Mouse (Mus musculus) yolk sac, embryonic 10.5 days (tissue): ENCODE measurements at regions not wholly inside any gene's neighbourhood (a gene's known extent, or its start where the extent isn't known, plus 50 kb on each side); places are given as distances from the start of the nearest gene placed in this dataset.

Source experiments
- DNase-seq: peaks from one replicate; pipeline ENCODE4 v3.0.0-alpha.2; 2017; ENCODE audit warnings: low spot score

GRCm38 (mm10) chr8:6813816-6814215 is 1708.7 kb upstream of the Slc10a2 start:
- DNase-seq: no peak

DNA sequence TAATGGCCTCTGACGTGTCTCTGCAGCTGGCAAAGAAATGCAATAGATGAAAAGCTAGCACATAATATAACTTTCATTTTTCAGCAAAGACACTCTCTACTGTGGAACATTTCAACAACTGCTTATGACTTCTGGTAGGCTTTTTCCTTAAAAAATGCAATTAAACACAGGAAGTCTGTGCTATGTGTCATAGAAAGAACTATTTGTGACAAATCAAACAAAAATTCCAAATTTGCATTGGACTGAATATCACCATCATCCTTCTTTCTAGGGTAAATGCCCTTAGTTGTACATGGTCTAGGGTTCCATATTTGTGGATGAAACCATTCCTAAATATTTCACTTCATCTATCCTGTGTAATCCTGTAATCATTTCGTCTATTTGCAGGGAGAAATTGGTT is 1702.0 kb upstream of the Slc10a2 start:
- no peak for DNase-seq

GRCm38 (mm10) chr8:6803199-6803598 is 1698.0 kb upstream of the Slc10a2 start:
- no peak for DNase-seq

DNA sequence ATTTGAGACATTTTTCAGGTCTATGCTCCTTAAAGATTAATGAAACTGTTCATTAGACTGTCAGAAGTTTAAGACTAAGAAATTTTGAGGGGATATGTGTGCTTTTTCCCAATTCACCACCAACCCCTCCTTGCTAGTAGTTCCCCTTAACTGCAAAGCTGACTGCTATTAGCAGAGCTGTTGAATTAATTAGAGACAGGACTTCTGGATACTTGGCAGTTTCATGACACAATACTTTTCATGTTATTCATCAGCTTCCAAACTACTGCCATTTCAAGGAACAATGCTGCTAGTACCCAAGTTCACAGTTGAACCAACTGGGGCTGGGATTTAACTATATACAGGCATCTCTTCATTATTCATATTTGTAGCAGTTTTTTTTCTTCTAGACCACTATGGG is 1695.9 kb upstream of the Slc10a2 start:
- DNase-seq: no peak

DNA sequence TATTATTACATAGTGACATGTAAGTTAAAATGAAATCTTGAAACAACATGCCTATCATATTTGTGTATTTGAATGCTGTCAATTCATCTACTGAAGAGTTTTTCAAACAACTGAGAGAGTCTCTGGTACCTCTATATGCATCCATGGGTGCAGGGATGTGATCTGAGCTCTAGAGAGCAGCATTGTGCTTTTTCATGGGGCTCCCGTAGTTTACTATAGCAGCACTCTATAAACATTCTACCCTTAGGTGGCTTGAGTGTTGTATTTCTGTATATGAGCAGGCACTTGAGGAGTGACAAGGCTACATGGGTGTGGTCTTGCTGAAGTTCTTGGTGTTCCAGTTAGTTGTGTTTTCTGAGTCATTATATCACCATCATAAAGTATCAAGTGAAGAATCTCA is 1683.9 kb upstream of the Slc10a2 start:
- DNase-seq: no peak

DNA sequence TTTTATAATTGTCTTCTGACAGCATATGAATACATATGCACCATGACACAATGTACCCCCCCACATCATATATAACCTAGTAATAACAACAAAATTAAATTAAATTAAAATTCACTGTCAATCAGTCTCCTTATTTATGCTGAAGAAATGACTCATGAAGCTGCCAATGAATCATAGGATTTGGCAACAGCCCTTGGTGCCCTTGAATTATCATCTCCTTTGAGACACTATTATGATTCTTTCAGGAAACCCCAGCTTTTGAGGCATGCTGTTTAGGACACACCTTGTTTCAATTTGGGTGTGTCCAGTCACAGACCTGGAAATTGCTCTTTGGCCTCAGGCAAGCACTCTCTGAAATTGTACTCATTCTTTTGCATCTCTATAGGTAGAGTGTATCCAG is 1675.8 kb upstream of the Slc10a2 start:
- no peak for DNase-seq

DNA sequence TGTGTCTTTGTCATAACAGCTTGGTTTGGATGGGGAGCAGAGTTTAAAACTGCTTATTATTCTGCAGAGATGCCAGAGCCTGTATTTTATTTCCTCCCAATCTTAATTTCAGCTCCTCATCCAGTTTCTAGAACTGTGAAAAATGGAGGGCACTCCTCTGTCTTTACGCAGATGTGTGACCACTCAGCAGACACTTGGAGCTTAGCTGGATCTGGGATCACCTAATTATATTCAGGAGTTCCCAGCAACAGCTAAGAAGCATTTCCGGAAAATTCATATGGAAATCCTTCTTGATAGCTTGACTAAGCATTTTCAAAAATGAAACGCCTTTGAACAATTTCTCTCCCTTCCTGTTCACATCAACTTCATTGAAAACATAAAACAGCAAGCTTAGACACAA is 1670.0 kb upstream of the Slc10a2 start:
- no peak for DNase-seq

DNA sequence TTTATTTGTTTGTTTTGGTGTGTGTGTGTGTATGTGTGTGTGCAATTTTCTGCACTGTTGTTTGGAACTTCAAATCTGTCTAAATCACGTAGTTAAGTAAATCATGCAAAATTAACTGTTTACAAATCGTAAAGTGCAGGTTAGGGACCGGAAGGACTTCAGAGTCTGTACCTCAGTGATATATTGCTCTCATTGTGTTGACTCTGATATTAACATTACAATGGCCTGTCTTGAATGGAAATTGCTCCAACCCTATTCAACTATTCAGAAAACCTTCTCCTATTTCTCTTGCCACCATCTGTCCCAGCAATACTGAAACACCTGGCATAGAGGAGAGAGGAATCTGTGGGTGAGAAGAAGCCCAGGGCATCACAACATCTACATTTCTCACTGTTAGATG is 1624.4 kb upstream of the Slc10a2 start:
- no peak for DNase-seq

- DNase-seq: no peak
These were observed 1603.8 kb upstream of the Slc10a2 start for GRCm38 (mm10) chr8:6708886-6709449.

DNA sequence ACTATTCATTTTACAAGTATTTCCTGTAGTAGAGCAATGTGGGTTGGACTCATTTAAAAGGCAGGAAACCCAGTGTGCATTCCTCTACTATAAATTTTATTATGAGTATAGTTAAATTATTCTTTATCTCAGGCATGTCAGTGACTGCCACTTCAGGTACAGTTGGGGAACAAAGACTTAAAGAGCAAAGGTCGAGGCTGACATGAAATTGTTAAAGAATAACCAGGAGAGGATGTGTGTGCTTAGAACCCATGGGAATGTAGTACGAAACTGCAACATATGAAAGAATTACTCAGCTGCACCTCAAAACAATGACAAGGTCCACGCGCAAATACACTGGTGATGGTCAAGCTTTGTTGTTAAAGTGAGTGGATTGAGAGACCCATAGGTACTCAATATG is 1583.4 kb upstream of the Slc10a2 start:
- no peak for DNase-seq

DNA sequence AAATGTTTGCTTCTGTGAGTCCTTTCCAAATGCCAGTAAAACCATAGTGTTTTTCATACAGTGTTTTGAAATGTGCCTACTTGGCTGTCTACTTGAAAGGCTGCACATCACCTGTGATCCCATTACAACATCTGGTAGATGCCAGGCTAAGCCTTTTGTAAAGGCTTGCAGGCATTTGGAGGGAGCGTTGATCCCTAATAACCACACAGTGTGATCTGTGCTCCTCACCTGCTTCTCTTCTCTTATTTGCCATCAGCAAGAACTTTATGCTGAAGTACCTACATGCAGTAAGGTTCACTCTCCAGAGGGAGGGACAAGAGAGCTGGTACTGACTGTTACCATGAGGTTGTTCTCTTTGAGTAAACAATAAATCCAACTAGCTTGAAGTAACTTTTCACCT is 1553.7 kb upstream of the Slc10a2 start:
- DNase-seq: no peak

DNA sequence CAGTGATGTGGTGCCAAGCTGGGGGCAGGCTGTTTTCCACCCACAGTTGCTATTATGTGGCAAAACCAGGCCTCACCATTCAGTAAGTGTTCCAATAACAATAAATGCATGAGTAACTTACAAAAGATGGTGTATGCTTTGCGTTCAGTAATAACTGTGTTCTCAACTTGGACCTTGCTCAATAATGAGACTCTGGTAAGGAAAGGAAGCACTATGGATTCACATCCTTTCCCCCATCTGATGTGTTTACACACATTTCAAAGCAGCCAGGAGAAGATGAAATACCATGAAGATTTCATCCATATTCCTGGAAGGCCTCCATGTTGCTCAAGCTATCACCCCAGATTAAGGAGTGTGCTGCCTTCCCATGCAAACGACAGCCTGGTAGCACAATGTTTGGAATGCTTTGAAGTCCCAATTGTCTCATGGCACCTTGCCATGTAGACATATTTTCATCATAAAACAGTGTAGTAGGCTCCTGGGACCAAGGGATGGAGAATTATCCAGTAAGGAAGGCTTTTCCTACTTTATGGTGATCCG is 1552.4 kb upstream of the Slc10a2 start:
- no peak for DNase-seq

- no peak for DNase-seq
These were observed 1547.0 kb upstream of the Slc10a2 start for GRCm38 (mm10) chr8:6652180-6652579.

DNA sequence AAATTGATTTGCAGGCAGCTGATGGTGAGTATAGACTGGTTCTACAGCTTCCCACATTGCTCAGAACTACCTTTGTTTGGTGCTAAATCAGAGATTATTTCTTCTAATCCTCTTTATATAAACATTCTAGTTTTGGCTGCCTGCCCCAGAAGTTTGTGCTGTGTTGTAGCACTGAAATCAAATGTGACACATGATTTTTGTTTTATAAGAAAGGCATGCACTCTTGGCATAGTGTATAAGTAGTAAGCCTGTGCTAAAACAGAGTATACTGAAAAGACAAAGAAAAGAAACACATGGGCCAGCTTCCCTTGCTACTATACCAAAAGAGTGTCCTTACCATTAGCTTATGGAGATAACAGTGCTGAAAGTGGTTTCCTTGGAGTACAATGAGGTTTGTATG is 1542.9 kb upstream of the Slc10a2 start:
- no peak for DNase-seq

- no peak for DNase-seq
These were observed 1540.3 kb upstream of the Slc10a2 start for GRCm38 (mm10) chr8:6645287-6645957.

GRCm38 (mm10) chr8:6644396-6644795 is 1539.2 kb upstream of the Slc10a2 start:
- DNase-seq: no peak

- no peak for DNase-seq
These were observed 1521.9 kb upstream of the Slc10a2 start for GRCm38 (mm10) chr8:6627009-6627557.

- no peak for DNase-seq
These were observed 1503.7 kb upstream of the Slc10a2 start for GRCm38 (mm10) chr8:6608891-6609290.

DNA sequence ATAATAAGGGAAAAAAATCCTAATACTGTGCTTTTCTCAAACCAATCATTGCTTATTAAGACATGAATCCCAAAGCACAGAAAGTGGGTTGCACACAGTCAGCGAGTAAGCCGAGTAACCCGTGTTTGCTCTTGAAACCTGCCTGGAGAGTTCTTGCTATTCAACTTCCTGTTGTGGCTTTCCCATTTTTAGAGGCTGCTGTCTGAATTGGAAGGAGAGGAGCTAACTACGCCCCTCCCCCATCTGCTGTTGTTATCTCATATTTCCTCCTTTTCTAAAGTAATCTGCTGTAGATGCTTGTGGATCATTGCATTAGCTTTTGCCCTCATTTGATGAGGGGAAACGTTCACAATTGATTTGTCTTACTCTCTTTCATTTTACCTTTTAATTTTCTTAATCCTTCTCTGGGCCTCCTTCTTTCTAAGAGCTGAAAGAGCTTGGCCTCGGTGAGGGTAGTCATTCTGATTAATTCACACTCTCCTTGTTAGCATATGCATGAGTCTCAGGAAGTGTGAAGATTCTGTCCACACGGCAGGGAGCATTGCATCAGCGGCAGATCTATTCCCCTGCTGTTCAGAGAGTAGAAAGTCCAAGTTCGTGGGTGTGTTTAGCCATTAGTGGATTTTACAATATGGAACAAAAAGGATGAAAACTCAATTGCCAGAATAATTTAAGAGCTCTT is 1501.8 kb upstream of the Slc10a2 start:
- no peak for DNase-seq

- no peak for DNase-seq
These were observed 1499.2 kb upstream of the Slc10a2 start for GRCm38 (mm10) chr8:6604232-6604804.

GRCm38 (mm10) chr8:6590146-6590545 is 1485.0 kb upstream of the Slc10a2 start:
- no peak for DNase-seq

DNA sequence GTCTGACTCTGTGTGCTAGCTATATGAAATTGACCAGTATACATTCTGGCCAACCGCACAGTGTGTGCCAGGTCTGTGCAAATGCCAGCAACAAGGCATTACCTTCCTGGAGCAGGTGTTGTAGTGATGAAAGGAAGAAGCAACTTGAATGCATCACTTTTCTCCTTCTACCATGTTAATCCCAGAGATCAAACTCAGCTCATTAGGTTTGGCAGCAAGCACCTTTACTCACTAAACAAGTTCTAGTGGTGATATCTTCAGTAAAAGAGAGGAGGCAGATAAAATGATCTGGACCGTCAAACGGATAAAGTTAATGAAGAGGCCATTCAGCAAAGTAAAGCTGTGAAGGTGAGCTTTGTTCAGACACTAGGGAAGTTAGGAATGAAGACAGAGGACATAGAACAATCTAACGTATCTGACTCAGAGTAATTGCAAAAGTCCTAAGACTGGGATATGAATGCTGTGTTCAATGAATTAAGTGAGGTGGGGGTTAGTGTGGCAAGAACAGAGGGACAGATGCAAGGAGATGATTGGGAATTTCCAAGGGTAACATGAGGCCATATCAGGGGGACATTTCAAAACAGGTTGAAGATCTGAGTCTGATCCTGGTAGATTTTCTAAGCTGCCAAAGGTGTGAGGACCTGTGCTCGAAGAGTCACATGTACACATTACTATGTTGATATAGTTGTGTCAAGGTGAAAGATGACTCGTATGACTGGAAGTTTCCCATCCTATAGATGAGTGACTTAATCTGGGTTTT is 1478.4 kb upstream of the Slc10a2 start:
- no peak for DNase-seq
